Mouse (Mus musculus) frontal cortex, postnatal 25 days (tissue): ENCODE measurements around the gene Chrna9.
A peak's percentile ranks its signal among the peaks of the same experiment; 100 is the strongest.

Experiments used
- DNase-seq, 2 experiments: peaks; one replicate each; pipeline ENCODE4 v3.0.0; 2022; ENCODE audit warnings: low spot score in 2 of 2

The Chrna9 gene

DNA sequence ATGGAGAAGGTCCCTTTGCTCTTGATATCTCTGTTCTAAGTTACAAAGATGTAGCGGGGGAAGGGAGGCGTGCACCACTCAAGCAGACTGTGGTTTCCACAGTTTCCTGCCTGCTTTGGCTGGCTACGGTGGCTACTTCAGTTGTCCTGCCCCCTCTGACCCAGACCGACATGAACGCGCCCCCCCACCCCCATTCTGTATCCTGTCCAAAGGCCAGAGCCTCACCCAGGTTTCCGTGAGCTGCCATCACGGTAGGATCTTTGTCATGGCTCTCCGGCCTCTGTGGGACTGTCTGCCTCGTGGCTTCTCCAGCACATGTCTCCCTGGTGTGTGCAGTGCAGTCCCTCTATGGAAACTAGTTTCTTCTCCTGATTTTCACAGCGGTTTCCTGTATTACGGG lies 15.4 kb upstream of the Chrna9 start:
- no peak for DNase-seq

DNA sequence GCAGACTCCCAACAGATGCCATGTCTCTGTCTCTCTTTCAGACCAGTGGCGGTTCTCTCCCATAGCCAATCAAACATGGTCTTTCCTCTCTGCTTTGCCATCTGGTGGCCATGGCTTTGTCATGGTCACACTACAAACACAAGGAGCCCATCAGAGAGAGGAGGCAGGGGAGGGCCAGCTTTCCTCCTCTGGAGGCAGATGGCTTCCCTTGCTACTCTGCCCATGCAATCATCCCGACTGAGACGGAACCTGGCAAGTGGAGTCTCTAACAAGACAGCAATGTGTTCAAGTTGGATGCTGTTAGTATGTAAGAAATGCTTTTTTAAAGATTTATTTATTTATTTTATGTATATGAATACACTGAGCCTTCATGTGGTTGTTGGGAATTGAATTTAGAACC lies 14.8 kb upstream of the Chrna9 start:
- DNase-seq = no peak

DNA sequence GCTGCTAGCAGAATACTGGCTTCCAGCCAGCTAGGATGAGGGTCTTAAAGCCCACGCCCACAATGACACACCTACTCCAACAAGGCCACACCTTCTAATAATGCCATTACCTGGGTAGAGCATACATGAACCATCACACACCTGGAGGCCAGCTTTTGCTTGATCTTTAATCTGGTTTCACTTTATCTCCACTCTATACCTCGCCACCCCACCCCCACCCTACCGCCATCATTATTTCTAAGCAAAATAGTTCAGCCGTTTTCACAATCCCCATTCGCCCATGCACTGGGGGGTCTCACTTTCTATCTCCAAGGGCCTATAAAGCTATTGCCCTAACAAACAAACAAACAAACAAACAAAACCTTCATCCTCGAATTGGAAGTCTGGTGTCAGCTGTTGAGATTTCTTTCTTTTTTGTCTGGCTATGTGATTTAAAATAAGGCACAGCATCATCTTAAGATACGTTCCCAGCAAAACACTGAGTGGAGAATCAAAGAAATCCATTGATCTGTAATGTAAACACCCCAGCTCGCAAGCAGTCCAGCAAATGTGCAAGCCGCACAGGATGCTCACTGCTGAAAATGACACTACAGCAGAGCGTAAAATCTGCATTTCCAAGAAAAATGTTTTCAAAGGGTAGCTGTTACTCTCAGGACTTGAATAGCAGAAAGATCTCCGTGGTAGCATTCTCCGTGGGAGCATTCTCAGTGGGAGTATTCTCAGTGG lies 13.9 kb upstream of the Chrna9 start:
- no peak for DNase-seq

DNA sequence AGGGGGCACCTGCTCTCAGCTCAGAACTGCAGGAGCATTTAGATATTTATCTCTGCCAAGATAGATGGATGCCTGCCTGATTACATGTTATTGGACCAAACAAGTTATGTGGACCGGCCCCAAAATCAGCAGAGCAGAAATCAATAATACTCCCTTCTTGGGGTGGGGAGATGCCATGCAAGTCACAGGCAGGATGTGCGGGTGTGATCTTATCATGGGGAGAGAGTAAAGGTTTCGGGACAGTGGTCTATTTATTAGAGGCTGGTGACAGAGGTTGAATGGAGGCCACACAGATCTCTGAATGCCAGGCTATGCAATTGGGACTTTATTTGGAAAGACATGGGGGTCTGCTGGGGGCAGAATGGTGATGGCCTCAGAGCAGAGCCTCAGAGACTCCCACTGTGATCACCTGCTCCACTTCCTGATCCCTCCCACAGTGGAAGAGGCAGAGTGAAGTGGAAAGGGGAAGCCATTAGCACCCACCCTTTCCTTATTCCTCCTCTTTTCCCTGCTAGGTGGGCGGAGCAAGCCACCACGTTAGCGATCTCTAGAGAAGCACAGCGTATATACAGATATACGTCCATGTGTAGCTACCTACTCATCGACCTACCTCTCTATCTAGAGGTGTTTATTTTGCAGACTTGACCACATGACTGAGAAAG lies 13.1 kb upstream of the Chrna9 start:
- DNase-seq = no peak

DNA sequence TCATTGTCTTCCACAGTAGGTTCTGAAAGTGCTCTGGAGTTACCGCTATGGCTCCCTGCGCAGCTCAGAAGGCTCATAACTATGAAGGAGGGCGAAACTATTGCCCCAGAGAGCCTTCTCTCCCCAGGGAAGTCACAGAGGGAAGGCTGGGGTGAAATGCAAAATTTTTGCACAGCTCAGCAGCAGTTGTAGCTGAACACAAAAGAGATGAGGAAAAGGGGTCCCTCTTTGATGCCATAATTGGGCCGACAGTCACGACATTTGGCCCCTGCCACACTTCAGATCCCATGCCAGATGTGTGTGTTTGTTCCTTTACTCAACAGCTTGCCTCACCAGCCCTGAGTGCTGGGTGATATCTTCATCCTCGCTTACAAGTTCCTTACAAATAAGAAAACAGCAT lies 8.1 kb upstream of the Chrna9 start:
- DNase-seq = no peak

DNA sequence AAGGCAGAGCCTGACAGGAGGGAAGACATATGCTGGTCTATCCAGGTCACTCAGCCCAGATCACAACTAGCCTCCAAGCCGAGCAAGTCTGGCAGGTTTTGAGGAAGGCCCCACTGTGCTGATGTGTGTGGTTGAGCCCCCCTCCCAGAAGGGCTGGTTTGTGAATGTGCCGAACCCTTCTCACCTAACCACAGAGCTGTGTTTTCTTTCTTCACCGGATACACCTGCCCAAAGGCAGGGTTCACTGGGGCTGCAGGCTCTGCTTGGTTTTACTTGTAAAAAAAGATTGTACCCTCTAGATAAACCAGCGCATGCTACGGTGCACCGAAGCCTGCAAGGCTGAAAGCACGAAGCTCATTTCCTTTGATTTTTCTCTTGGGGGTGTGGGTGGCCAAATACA lies 5.6 kb upstream of the Chrna9 start:
- no peak for DNase-seq

DNA sequence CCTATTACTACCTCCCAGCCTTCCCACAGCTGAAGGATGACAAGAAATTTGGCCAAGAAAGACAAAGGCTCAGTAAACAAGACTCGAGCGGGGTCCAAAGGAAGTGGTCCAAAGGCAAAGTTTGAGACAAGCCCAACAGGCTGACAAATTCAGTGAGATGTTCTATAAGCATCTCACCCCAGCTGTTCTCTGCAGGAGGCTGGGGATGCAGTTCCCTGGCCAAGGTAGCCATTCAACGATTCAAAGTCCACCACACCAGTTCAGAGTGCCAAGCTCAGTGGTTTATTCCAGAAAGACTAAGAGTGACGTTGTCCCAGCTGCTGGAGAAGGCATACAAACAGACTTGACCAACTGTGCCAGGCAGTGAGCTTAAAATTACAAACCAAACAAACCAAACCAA lies 4.5 kb upstream of the Chrna9 start:
- no peak for DNase-seq

DNA sequence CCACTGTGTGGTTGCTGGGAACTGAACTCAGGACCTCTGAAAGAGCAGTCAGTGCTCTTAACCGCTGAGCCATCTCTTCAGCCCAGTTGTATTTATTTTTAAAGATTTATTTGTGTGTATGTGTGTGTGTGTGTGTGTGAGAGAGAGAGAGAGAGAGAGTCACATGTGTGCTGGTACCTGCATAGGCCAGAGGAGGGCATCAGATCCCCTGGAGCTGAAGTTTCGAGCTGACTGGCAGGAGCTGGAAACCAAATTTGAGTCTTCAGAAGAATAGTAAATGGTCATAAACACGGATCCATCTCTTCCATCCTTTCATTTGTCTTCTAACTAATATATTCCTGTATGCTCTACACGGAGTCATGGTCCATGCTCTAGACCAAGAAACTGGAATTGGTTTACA lies 1.5 kb upstream of the Chrna9 start:
- DNase-seq = no peak

DNA sequence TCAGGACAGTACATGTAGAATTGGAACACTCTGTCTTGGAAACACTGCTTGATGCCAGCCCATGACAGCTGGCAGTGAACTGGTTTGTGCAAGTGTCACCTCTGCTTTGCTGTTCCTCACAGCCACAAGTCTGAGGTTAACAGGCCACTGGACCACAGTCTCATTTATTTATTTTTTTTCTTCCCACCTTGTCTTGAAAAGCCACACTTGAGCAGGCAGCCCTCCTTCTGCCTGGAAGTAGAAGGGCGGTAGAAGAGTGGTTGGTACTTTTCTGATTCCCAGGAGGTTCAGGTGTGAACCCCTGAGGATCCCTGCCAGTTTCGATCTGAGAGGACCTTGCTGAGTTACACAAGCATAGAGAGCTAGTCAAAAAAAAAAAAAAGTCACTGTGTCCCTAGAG lies 957 bp upstream of the Chrna9 start:
- DNase-seq = no peak

DNA sequence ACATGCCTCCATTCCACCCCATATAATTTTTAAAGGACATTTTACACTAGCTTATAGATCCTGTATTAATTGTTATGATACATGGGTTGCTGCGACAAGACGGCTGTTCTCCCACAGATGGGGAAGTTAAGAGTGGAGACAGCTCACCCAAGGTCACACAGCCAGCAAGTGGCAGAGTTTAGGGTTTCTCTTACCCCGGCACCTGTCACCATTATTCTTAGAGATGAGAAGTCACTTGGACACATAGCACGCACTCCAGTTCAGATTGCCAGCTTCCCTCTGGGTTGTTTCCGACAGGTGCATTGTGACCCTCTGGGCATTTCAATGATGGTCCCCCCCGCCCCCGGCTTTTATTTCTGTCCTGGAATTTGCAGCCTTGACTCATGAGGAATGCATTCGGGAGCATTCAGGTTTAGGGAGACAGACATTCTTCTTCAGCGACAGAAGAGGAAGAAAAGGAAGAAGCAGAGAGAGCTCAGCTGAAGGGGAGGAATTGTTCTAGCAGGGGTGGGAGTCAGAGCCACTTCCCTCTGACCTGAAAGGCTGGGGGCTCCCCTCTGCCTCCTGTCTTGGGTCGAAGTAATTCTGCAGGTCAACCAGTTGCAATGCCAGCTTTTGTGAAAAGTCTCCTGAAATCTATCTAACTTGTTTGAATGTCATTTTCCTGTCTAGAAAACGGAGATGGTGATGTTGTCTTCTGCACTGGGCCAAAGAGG lies 2.4 kb downstream of the Chrna9 start:
- no peak for DNase-seq

DNA sequence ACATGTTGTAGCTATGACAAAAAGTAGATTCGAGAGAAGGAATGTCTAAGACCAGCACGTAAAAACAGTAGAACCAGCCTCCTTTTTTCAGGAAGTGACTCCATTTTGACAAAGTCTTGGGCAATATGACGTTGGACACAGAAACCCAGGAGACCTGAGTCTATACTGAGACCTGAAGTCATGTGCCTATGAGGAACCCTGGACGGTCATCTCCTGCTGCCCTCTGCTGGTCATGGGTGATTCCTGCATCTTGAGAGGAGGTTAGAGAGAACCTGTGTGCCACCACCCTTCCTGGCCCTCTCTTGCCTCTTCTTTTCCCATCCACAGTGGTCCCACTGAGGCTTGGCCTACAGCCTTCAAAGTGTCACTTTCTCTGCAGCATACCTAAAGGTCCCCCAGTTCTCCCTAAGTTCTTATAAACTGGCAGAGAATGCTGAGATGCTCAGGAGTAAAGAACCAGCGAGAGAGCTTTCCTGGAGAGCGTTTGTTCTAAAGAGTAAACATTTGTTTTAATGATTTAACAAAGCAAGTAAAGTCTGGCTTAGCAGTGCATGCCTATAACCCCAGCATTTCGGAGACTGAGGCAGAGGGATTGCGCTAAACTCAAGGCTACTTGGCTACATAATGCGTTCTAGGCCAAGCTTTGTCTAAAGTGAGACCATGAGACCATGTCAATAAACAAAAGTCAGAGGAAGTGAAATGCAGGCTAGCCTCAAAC lies 3.4 kb downstream of the Chrna9 start:
- DNase-seq = peak; percentile 75 to 77

DNA sequence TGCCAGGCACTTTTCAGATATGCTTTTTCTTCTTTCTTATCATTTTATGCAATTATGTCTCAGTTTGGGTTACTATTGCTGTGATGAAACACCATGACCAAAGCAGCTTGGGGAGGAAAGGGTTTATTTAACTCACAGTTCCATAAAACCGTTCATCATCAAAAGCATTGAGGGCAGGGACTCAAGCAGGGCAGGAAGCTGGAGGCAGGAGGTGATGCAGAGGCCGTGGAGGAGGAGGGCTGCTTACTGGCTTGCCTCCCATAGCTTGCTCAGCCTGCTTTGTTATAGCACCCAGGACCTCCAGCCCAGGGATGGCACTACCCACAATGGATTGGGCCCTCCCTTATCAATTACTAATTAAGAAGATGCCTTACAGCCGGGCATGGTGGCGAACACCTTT lies 6.4 kb downstream of the Chrna9 start:
- no peak for DNase-seq

DNA sequence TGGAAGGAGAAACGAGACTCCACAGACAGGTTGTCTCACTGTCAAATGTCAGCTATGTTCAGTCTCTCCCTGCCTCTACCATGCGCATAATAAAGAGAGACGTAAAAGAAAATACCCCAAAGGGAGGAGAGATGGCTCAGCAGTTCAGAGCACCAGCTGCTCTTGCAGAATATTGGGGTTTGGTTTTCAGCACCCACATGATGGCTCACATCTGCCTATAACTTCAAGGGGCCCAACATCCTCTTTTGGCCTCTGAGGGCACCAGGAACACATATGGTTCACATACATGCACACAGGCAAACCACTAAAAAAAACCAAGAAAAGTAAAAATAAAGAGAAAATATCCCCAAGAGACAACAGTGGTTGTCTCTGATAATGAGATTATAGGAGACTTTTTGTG lies 15.1 kb downstream of the Chrna9 start:
- no peak for DNase-seq

DNA sequence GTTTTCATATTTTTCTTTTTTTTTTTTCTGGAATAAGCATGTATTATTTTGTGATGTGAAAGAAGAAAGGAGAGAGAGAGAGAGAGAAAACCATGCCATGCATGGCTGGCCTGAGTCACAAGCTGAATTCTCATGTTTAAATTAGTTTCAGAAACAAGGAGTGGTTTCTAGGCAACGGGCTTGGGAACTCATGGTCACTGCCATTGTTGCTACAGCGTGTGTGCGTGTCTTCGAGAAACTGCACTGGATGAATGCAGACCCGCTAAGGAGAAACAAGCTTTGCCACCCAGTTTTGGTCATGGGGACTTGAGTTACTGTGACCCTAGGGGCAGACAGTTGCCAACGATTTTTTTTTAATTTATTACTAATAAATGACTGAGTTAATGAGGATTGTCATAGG lies 15.5 kb downstream of the Chrna9 start:
- DNase-seq = peak in 1 of 2 experiments; percentile 13

DNA sequence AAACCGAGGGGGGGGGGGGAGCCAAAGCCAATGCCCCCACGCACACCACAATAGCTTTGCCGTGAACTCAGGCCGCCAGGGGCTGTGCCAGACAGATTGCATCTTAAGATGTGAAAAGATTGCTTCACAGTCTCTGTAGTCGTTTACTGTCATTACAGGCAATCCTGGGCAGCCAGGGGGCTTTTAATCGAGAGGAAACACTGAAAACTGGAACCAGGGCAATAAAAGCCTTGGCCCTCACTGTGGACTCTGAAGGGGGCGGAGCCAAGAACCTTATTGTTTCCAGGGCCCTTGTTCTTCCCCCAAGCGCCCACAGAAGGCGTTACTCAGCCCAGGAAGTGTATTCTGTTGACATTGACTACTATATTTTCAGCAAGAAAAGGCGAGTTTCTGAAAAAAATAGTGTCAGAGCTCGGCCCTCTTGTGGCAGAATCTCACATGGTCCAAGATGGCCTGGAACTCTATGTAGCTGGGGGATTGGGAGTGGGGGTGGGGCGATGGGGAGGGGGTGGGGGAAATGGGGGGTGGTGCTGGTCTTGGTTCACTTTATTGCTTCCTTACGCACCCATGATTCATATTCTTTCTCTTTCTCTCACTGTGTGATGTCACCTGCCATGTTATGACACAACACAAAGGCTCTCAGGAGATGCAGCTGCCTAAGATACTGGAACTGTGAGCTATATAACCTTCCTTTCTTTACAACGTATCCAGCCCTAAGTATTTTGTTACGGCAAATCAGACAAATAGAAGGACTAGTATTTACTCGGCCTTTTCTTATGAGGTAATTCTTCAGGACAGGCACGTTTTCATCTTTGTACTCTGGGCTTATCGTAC lies 16.2 kb downstream of the Chrna9 start:
- no peak for DNase-seq

DNA sequence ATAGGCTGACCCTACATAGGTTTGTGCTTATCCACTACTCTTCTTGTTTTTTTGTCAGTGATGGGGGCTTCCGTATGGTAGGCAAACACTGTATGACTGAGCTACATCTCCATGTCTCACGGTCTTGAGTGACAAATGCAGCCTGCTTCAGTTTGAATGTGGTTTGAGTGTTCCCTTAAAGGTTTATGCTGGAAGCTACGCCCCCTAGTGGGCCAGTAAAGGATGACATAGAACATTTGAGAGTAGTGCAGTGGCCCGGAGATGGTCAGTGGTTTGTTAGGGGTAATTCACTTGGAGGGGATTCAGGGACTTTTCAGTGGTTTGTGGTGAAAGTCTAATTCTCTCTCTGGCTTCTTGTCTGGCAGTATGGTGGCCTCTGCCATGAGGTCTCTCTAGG lies 16.8 kb downstream of the Chrna9 start:
- DNase-seq = no peak

DNA sequence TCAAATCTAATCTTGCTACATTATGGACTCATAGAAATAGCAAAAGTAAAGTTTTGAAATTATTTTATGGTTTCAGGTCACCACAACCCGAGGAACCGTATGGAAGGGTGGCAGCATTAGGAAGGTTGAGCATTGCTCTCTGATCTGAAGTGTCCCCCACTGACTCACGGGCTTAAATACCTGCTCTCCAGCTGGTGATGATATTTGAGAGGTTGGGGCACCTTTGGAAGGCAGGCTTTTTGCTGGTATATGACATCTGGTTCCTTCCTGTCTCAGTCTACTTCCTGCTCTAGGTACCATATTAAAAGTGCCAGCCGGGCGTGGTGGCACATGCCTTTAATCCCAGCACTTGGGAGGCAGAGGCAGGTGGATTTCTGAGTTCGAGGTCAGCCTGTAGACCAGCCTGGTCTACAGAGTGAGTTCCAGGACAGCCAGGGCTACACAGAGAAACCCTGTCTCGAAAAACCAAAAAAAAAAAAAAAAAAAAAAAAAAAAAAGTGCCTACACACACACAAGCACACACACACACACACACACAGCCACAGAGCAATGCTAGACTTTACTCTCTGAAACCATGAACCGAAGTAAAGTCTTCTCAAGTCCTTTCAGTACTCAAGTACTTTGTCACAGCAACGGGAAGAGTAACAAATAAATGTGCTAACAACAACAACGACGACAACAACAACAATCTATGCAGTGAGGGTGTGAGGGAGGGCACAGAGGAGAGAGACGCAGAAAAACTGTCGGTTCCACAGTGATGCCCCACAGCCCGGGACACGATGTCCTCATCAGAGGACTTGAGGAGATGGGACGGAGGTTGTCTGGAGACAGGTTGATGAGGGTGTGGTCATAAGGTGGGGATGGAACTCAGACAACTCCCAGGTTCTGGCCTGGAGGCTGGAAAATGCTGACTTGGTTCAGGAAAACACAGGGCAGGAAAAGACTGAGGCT lies 19.7 kb downstream of the Chrna9 start:
- DNase-seq = no peak

DNA sequence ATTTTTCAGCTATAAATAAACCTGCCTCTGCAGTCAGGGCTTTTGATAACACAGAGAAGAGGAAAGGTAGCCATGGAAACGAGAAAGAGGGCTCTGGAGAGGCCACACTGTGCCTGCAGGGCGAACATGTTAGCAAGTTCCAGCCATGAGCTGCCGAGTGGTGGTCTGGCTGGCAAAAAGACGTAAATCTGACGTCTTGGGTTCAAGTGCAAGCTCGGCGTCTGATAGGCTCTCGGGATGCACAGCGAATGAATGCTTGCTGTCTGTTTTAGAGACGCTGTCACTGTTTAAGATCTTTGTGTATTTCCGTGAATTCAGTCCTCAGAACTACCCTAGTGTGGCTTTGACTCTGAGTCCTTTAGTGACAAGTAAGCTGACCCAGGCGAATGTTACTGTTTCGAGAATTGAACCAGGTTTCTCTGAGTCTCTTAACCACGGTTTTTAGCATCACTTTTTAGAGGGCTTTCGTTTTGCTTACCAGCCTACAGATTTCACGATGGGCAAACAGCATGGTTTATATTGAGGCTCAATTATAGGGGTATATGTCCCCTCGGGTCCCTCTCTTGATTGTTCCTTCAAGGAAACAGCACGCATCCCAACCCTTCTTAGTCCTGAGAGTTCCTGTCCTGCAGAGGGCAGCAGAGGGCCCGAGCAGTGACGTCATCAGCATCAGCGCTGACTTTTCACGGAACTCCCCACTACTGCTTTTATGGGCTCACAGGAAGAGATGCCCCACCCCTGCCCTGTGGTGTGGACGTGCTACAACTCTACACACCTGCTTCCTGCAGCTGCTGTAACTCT lies 20.8 kb downstream of the Chrna9 start:
- peak; percentile 65 to 71 for DNase-seq

DNA sequence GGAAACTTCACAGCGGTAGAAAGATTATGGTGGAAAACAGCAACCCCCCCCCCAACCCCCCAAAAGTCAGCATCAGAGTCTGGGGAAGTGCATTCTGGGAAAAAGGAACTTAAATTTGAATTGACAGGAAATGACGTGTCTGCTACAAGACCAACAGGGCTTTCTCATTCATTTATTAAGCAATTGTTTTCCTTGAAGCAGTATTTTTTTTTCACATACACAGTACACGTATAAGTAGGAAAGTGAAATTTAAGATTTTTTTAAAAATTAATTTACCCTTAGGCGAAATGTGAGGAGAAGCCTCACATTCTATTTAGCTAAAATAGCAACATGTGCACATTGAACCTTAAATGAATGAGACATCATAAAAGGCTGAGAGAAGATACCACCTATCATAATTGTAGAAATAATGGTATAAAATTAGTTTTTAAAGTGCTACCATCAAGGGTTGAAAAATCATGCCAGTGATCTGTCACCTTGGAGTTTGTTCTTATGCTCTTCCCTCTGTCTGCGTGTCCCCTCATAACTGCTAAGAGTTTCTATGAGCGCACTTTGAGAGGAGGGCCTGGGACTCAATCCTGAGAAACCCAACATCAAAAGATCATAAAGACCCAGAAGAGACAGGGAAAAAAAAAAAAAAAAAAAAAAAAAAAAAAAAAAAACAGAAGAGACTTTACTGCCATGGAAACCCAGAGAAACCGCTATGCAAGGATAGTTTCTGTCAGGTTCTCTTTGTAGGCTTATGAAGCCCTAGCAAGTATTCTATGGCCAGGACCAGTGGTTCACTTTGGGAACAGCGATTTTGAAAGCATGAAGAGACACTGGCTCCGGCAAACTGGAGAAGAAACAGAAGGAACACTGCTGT lies 21.7 kb downstream of the Chrna9 start:
- DNase-seq = no peak
